Mouse (Mus musculus) CH12.LX (cell line): ENCODE data around the gene Prss57.

Experiments
- CTCF ChIP-seq, 2 experiments: IDR thresholded peaks in 1 of 2; conservative IDR thresholded peaks in 1 of 2; 2 replicates each; pipeline ENCODE4 v1.5.1; 2011 to 2012; ENCODE audit warnings: low read depth in 2 of 2, low read length in 2 of 2, improper control_type of control experiment in 1 of 2, inconsistent platforms in 1 of 2, mild to moderate bottlenecking in 1 of 2, moderate library complexity in 1 of 2
- EP300 ChIP-seq: IDR thresholded peaks from 2 replicates; pipeline ENCODE4 v1.6.1; 2011; ENCODE audit warnings: low read length, improper control_type of control experiment
- ETS1 ChIP-seq: conservative IDR thresholded peaks from 2 replicates; pipeline ENCODE4 v1.6.1; 2012; ENCODE audit warnings: low read depth, mild to moderate bottlenecking, inconsistent platforms, low read length, improper control_type of control experiment, moderate library complexity
- JUND ChIP-seq: conservative IDR thresholded peaks from 2 replicates; pipeline ENCODE4 v1.6.1; 2011; ENCODE audit warnings: low read depth, low read length, improper control_type of control experiment
- POLR2A ChIP-seq: IDR thresholded peaks from 2 replicates; pipeline ENCODE4 v1.6.1; 2011; ENCODE audit warnings: low read depth, mild to moderate bottlenecking, improper control_type of control experiment, low read length
- USF1 ChIP-seq: IDR thresholded peaks from 2 replicates; pipeline ENCODE4 v1.6.1; 2014; ENCODE audit warnings: low read depth, mild to moderate bottlenecking, inconsistent platforms, low read length, improper control_type of control experiment
- USF2 ChIP-seq: conservative IDR thresholded peaks from 2 replicates; pipeline ENCODE4 v1.6.1; 2011; ENCODE audit warnings: low read depth, low read length, improper control_type of control experiment
- ZC3H11A ChIP-seq: IDR thresholded peaks from 2 replicates; pipeline ENCODE4 v1.6.1; 2012; ENCODE audit warnings: low read depth, mild to moderate bottlenecking, inconsistent platforms, low read length, improper control_type of control experiment

GRCm38 (mm10) chr10:79772320-79772719 lies 18.4 kb downstream of the Prss57 start:
- TF ChIP-seq ZC3H11A (no peak), POLR2A (no peak), USF2 (no peak), CTCF (conservative IDR thresholded peaks at IDR 0.05 in 1 of 2, IDR thresholded peaks at IDR 0.05 in 1 of 2; ENCODE audit: low read depth in 2 of 2, low read length in 2 of 2) (peak in 1 of 2 experiments; percentile 35; a peak in 2 of 4 replicates), ETS1 (no peak), JUND (no peak), EP300 (no peak), USF1 (no peak)
